Mouse (Mus musculus) embryonic facial prominence, embryonic 15.5 days (tissue): ENCODE data around the gene Gm20388. TPM values are rescaled to one million over a fixed set of nuclear protein-coding genes. Genes with fewer than 3 reads are reported as not detected.

Experiments used
- ATAC-seq: fragments of 200-750 bp; cut with Nextera tagmentation; 2 replicates; pipeline ENCODE4 v1.8.0; 2017; ENCODE audit warnings: low read depth, moderate TSS enrichment; ENCODE audit not compliant: insufficient number of reproducible peaks, low FRiP score, low TSS enrichment
- H3K27ac ChIP-seq: fragments of 300-500 bp; sonication (generic); replicated peaks from 2 replicates; pipeline ENCODE4 v1.5.1; 2015; ENCODE audit warnings: mild to moderate bottlenecking, inconsistent platforms
- H3K27me3 ChIP-seq: fragments of 300-500 bp; sonication (generic); 2 replicates; pipeline ENCODE4 v1.6.1; 2015; ENCODE audit warnings: inconsistent platforms
- H3K36me3 ChIP-seq: fragments of 300-500 bp; sonication (generic); 2 replicates; pipeline ENCODE4 v1.6.1; 2015; ENCODE audit warnings: mild to moderate bottlenecking, inconsistent platforms
- H3K4me1 ChIP-seq: fragments of 300-500 bp; sonication (generic); 2 replicates; pipeline ENCODE4 v1.6.1; 2015; ENCODE audit warnings: inconsistent platforms
- H3K4me2 ChIP-seq: fragments of 300-500 bp; sonication (generic); replicated peaks from 2 replicates; pipeline ENCODE4 v1.6.1; 2015; ENCODE audit warnings: mild to moderate bottlenecking, inconsistent platforms
- H3K4me3 ChIP-seq: fragments of 300-500 bp; sonication (generic); replicated peaks from 2 replicates; pipeline ENCODE4 v1.5.1; 2015; ENCODE audit warnings: mild to moderate bottlenecking, inconsistent platforms
- H3K9ac ChIP-seq: fragments of 300-500 bp; sonication (generic); 2 replicates; pipeline ENCODE4 v1.6.1; 2015; ENCODE audit warnings: inconsistent platforms
- H3K9me3 ChIP-seq: fragments of 300-500 bp; sonication (generic); replicated peaks from 2 replicates; pipeline ENCODE4 v1.6.1; 2016; ENCODE audit warnings: inconsistent platforms
- WGBS: fragments of 180-500 bp; shearing (Covaris S2); methylation state at CpG from one replicate; pipeline ENCODE4 v1.1.7; 2015; 5-methylcytosine and 5-hydroxymethylcytosine counted together
- polyA plus RNA-seq: library from polyadenylated mRNA; unstranded; fragments of >200 nt; fragmentation: Nextera tagmentation; extraction: Ambion mirVana; gene quantifications from 2 replicates; pipeline ENCODE4 v1.2.1, GENCODE M21; 2015

Gene Gm20388
- polyA plus RNA-seq, 1 experiment from 2014 or later, result 8.0 TPM

GRCm38 (mm10) chr8:121397201-121397698, 1486.6 kb downstream of the Gm20388 start:
- Histone ChIP-seq H3K9ac (no peak overlapping the region), H3K9me3 (no peaks in the 10 kb centered on the region), H3K27me3 (peaks cover 79% of the 10 kb centered on the region), H3K36me3 (no peaks in the 10 kb centered on the region), H3K4me3 (no peak overlapping the region), H3K4me1 (peaks cover 24% of the 10 kb centered on the region), H3K27ac (no peak overlapping the region), H3K4me2 (no peak overlapping the region)
- 51% methylated on average over 10 of the region's 10 CpGs for WGBS
- ATAC-seq, result no peak

GRCm38 (mm10) chr8:121398081-121398480, 1487.4 kb downstream of the Gm20388 start:
- H3K4me1 ChIP-seq, result peaks cover 19% of the 10 kb centered on the region
- WGBS, result 73% methylated on average over 6 of the region's 6 CpGs
- H3K27ac ChIP-seq, result no peak overlapping the region
- H3K9ac ChIP-seq, result no peak overlapping the region
- no peaks in the 10 kb centered on the region for H3K9me3 ChIP-seq
- no peaks in the 10 kb centered on the region for H3K36me3 ChIP-seq
- no peak overlapping the region for H3K4me2 ChIP-seq
- no peak overlapping the region for H3K4me3 ChIP-seq
- peaks cover 70% of the 10 kb centered on the region for H3K27me3 ChIP-seq
- ATAC-seq, result no peak

DNA sequence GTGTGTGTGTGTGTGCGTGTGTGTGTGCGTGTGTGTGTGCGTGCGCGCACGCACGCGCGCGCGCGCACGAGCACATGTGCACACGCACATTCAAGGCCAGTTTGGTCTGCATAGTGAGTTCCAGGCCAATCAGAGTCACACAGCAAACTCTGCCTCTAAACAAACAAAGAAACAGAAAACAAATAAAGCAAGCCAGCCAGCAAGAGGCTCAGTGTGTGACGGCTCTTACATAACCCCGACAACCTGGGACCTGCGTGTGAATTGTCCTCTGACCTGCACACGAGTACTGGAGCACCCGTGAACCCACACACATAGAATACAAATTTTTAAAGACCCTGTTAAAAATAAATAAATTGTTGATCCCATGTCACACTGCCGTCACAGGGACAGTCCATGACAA, 1488.1 kb downstream of the Gm20388 start:
- Histone ChIP-seq H3K4me1 (peaks cover 19% of the 10 kb centered on the region), H3K27ac (no peak overlapping the region), H3K36me3 (no peaks in the 10 kb centered on the region), H3K9ac (no peak overlapping the region), H3K9me3 (no peaks in the 10 kb centered on the region), H3K4me2 (no peak overlapping the region), H3K27me3 (peaks cover 64% of the 10 kb centered on the region), H3K4me3 (no peak overlapping the region)
- no peak for ATAC-seq
- 89% methylated on average over 20 of the region's 20 CpGs for WGBS

- ATAC-seq, result no peak
- no peaks in the 10 kb centered on the region for H3K36me3 ChIP-seq
- 52% methylated on average over 3 of the region's 3 CpGs for WGBS
- H3K4me1 ChIP-seq, result peaks cover 19% of the 10 kb centered on the region
- no peak overlapping the region for H3K9ac ChIP-seq
- H3K4me2 ChIP-seq, result no peak overlapping the region
- no peak overlapping the region for H3K4me3 ChIP-seq
- no peaks in the 10 kb centered on the region for H3K9me3 ChIP-seq
- peaks cover 60% of the 10 kb centered on the region for H3K27me3 ChIP-seq
- H3K27ac ChIP-seq, result no peak overlapping the region
Measured at GRCm38 (mm10) chr8:121399173-121399572, 1488.5 kb downstream of the Gm20388 start.

DNA sequence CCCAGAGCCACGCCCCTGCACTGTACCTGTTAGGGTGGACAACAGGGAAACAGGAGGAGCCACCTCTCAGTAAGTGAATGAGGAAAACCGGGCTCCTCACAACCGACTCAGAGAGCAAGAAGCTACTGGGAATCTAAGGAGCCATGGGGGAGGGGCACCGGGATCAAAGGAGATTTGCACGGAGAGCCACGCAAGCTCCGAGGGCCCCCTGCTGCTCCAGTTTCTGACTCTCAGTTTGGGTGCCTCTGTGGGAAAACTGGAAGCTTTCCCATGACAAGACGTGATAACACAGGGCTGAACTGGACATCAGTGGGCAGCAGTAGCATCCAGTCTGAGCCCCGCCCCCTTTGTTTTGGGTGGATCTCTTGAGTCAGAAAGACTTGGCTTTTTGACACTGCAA, 1489.9 kb downstream of the Gm20388 start:
- no peaks in the 10 kb centered on the region for H3K9me3 ChIP-seq
- H3K4me1 ChIP-seq, result peaks cover 11% of the 10 kb centered on the region
- H3K36me3 ChIP-seq, result no peaks in the 10 kb centered on the region
- peaks cover 47% of the 10 kb centered on the region for H3K27me3 ChIP-seq
- no peak overlapping the region for H3K9ac ChIP-seq
- ATAC-seq, result no peak
- H3K27ac ChIP-seq, result no peak overlapping the region
- WGBS, result 27% methylated on average over 9 of the region's 9 CpGs
- H3K4me2 ChIP-seq, result no peak overlapping the region
- H3K4me3 ChIP-seq, result no peak overlapping the region

GRCm38 (mm10) chr8:121403821-121404220, 1493.2 kb downstream of the Gm20388 start:
- Histone ChIP-seq H3K27me3 (peaks cover 18% of the 10 kb centered on the region), H3K9ac (no peak overlapping the region), H3K36me3 (no peaks in the 10 kb centered on the region), H3K9me3 (no peaks in the 10 kb centered on the region), H3K4me2 (no peak overlapping the region), H3K27ac (no peak overlapping the region), H3K4me3 (no peak overlapping the region), H3K4me1 (no peaks in the 10 kb centered on the region)
- WGBS, result 71% methylated on average over 6 of the region's 6 CpGs
- ATAC-seq, result no peak

- Histone ChIP-seq H3K4me1 (peaks cover 13% of the 10 kb centered on the region), H3K4me2 (no peak overlapping the region), H3K4me3 (no peak overlapping the region), H3K9ac (no peak overlapping the region), H3K9me3 (no peaks in the 10 kb centered on the region), H3K27ac (no peak overlapping the region), H3K27me3 (no peaks in the 10 kb centered on the region), H3K36me3 (no peaks in the 10 kb centered on the region)
- no peak for ATAC-seq
- WGBS, result 29% methylated on average over 6 of the region's 6 CpGs
Measured at GRCm38 (mm10) chr8:121418081-121418480, 1507.4 kb downstream of the Gm20388 start.

GRCm38 (mm10) chr8:121419551-121419950, 1508.9 kb downstream of the Gm20388 start:
- H3K4me3 ChIP-seq, result no peak overlapping the region
- peaks cover 11% of the 10 kb centered on the region for H3K4me1 ChIP-seq
- H3K9me3 ChIP-seq, result no peaks in the 10 kb centered on the region
- no peaks in the 10 kb centered on the region for H3K36me3 ChIP-seq
- ATAC-seq, result no peak
- H3K4me2 ChIP-seq, result no peak overlapping the region
- WGBS, result 92% methylated on average over 2 of the region's 2 CpGs
- H3K27ac ChIP-seq, result no peak overlapping the region
- H3K9ac ChIP-seq, result no peak overlapping the region
- no peaks in the 10 kb centered on the region for H3K27me3 ChIP-seq

DNA sequence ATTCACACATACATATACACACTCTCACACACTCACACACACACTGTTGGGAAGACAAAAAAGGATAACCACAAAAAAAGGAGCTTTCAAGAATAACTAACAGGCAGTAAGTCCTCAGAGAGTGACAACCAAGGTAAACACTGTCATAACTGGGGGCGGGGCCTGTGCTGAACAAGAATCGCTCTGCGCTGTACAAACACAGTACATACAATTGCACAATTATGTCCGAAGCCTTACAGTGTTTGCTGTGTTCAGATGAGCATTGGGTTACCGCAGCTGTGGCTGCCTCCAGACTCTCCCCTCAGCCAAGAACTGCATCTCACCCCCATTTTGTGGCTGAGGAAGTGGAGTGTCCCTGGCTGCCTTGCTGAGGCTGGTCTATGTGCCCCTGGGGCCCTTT, 1510.4 kb downstream of the Gm20388 start:
- no peaks in the 10 kb centered on the region for H3K27me3 ChIP-seq
- no peaks in the 10 kb centered on the region for H3K9me3 ChIP-seq
- peak overlapping the region; percentile 45; the same call in 1 of the 2 replicates for H3K27ac ChIP-seq
- no peaks in the 10 kb centered on the region for H3K36me3 ChIP-seq
- peak; percentile 66; the same call in 1 of the 2 replicates for ATAC-seq
- no peak overlapping the region for H3K4me3 ChIP-seq
- WGBS, result 51% methylated on average over 5 of the region's 5 CpGs
- no peak overlapping the region for H3K9ac ChIP-seq
- H3K4me2 ChIP-seq, result no peak overlapping the region
- peaks cover 9% of the 10 kb centered on the region; the same call in 1 of the 2 replicates for H3K4me1 ChIP-seq

GRCm38 (mm10) chr8:121424080-121424479, 1513.4 kb downstream of the Gm20388 start:
- ATAC-seq, result no peak
- no peaks in the 10 kb centered on the region for H3K27me3 ChIP-seq
- no peak overlapping the region for H3K4me2 ChIP-seq
- H3K9me3 ChIP-seq, result no peaks in the 10 kb centered on the region
- H3K9ac ChIP-seq, result no peak overlapping the region
- no peak overlapping the region for H3K4me3 ChIP-seq
- WGBS, result 84% methylated on average over 10 of the region's 10 CpGs
- H3K27ac ChIP-seq, result no peak overlapping the region
- peaks cover 9% of the 10 kb centered on the region; the same call in 1 of the 2 replicates for H3K4me1 ChIP-seq
- no peaks in the 10 kb centered on the region for H3K36me3 ChIP-seq

GRCm38 (mm10) chr8:121424600-121424999, 1514.0 kb downstream of the Gm20388 start:
- WGBS, result 88% methylated on average over 14 of the region's 14 CpGs
- Histone ChIP-seq H3K36me3 (no peaks in the 10 kb centered on the region), H3K9ac (no peak overlapping the region), H3K27me3 (no peaks in the 10 kb centered on the region), H3K9me3 (no peaks in the 10 kb centered on the region), H3K4me1 (peaks cover 9% of the 10 kb centered on the region; the same call in 1 of the 2 replicates), H3K4me3 (no peak overlapping the region), H3K27ac (no peak overlapping the region), H3K4me2 (no peak overlapping the region)
- no peak for ATAC-seq

GRCm38 (mm10) chr8:121431499-121431898, 1520.9 kb downstream of the Gm20388 start:
- 0 out of 2 replicates have a peak, but pooled peaks have one; percentile 6 for ATAC-seq
- Histone ChIP-seq H3K9me3 (no peaks in the 10 kb centered on the region), H3K36me3 (no peaks in the 10 kb centered on the region), H3K4me3 (no peak overlapping the region), H3K4me2 (no peak overlapping the region), H3K27ac (no peak overlapping the region), H3K27me3 (peaks cover 8% of the 10 kb centered on the region; the same call in 1 of the 2 replicates), H3K9ac (no peak overlapping the region), H3K4me1 (peaks cover 20% of the 10 kb centered on the region)
- WGBS, result 69% methylated on average over 8 of the region's 8 CpGs
